Mouse (Mus musculus): ENCODE measurements at regions not wholly inside any gene's neighbourhood (a gene's known extent, or its start where the extent isn't known, plus 50 kb on each side); places are given as distances from the start of the nearest gene placed in this dataset.

- Histone ChIP-seq H3K27me3 (replicated peaks; ENCODE audit: insufficient read depth, low read length) (no peaks in the 10 kb centered on the region), H3K9ac (replicated peaks; ENCODE audit: low read depth) (no peak overlapping the region), H3K9me3 (ENCODE audit: low read length) (no peaks in the 10 kb centered on the region), H3K4me2 (replicated peaks; ENCODE audit: low read depth, low read length) (no peak overlapping the region), H3K4me1 (ENCODE audit: insufficient read depth, low read depth, low read length) (no peaks in the 10 kb centered on the region), H3K36me3 (ENCODE audit: insufficient read depth, low read length) (no peaks in the 10 kb centered on the region), H3K4me3 (ENCODE audit: low read depth, low read length) (no peak overlapping the region), H3K27ac (ENCODE audit: low read length) (no peak overlapping the region)
- TF ChIP-seq EP300 (IDR thresholded peaks at IDR 0.05) (no peak), CTCF (IDR thresholded peaks at IDR 0.05) (no peak)
- WGBS = 77% methylated on average over 4 of the region's 4 CpGs
- ATAC-seq = no peak
- no peak for DNase-seq (ENCODE audit: low spot score)
Measured at GRCm38 (mm10) chr19:60055121-60055874, 111.8 kb upstream of the Rab11fip2 start.

GRCm38 (mm10) chr19:60051151-60051550 lies 107.7 kb upstream of the Rab11fip2 start:
- WGBS = 52% methylated on average over 9 of the region's 9 CpGs
- TF ChIP-seq CTCF (IDR thresholded peaks at IDR 0.05) = no peak
- no peak for TF ChIP-seq EP300 (IDR thresholded peaks at IDR 0.05)
- no peak for ATAC-seq

GRCm38 (mm10) chr19:60040721-60041120 lies 97.3 kb upstream of the Rab11fip2 start:
- no peak overlapping the region for H3K9ac ChIP-seq (replicated peaks; ENCODE audit: low read depth)
- no peak overlapping the region for H3K4me3 ChIP-seq (ENCODE audit: low read depth, low read length)
- TF ChIP-seq CTCF (IDR thresholded peaks at IDR 0.05) (no peak), EP300 (IDR thresholded peaks at IDR 0.05) (no peak)
- no peak overlapping the region for H3K4me2 ChIP-seq (replicated peaks; ENCODE audit: low read depth, low read length)
- ATAC-seq = no peak
- DNase-seq (ENCODE audit: low spot score) = no peak
- H3K4me1 ChIP-seq (ENCODE audit: insufficient read depth, low read depth, low read length) = no peaks in the 10 kb centered on the region
- H3K36me3 ChIP-seq (ENCODE audit: insufficient read depth, low read length) = no peaks in the 10 kb centered on the region
- no peaks in the 10 kb centered on the region for H3K9me3 ChIP-seq (ENCODE audit: low read length)
- no peaks in the 10 kb centered on the region for H3K27me3 ChIP-seq (replicated peaks; ENCODE audit: insufficient read depth, low read length)
- no peak overlapping the region for H3K27ac ChIP-seq (ENCODE audit: low read length)

More at GRCm38 (mm10) chr19:60051151-60051550, 107.7 kb upstream of the Rab11fip2 start:
- Histone ChIP-seq H3K9me3 (ENCODE audit: low read length) (no peaks in the 10 kb centered on the region), H3K4me1 (ENCODE audit: insufficient read depth, low read depth, low read length) (no peaks in the 10 kb centered on the region), H3K27me3 (replicated peaks; ENCODE audit: insufficient read depth, low read length) (no peaks in the 10 kb centered on the region), H3K9ac (replicated peaks; ENCODE audit: low read depth) (no peak overlapping the region), H3K4me2 (replicated peaks; ENCODE audit: low read depth, low read length) (no peak overlapping the region), H3K4me3 (ENCODE audit: low read depth, low read length) (no peak overlapping the region), H3K36me3 (ENCODE audit: insufficient read depth, low read length) (no peaks in the 10 kb centered on the region), H3K27ac (ENCODE audit: low read length) (no peak overlapping the region)
- no peak for DNase-seq (ENCODE audit: low spot score)

- ATAC-seq (no peak), DNase-seq (ENCODE audit: low spot score) (no peak)
- no peaks in the 10 kb centered on the region for H3K4me1 ChIP-seq (ENCODE audit: insufficient read depth, low read depth, low read length)
- no peak overlapping the region for H3K4me2 ChIP-seq (replicated peaks; ENCODE audit: low read depth, low read length)
- no peak overlapping the region for H3K4me3 ChIP-seq (ENCODE audit: low read depth, low read length)
- H3K9ac ChIP-seq (replicated peaks; ENCODE audit: low read depth) = no peak overlapping the region
- H3K27me3 ChIP-seq (replicated peaks; ENCODE audit: insufficient read depth, low read length) = no peaks in the 10 kb centered on the region
- no peak overlapping the region for H3K27ac ChIP-seq (ENCODE audit: low read length)
- no peaks in the 10 kb centered on the region for H3K9me3 ChIP-seq (ENCODE audit: low read length)
- 56% methylated on average over 2 of the region's 2 CpGs for WGBS
- TF ChIP-seq CTCF (IDR thresholded peaks at IDR 0.05) (no peak), EP300 (IDR thresholded peaks at IDR 0.05) (no peak)
- H3K36me3 ChIP-seq (ENCODE audit: insufficient read depth, low read length) = no peaks in the 10 kb centered on the region
Measured at GRCm38 (mm10) chr19:60032667-60033066, 89.2 kb upstream of the Rab11fip2 start.

GRCm38 (mm10) chr19:60030212-60030788 lies 86.8 kb upstream of the Rab11fip2 start:
- WGBS = 49% methylated on average over 3 of the region's 3 CpGs
- ATAC-seq (no peak), DNase-seq (ENCODE audit: low spot score) (no peak)
- Histone ChIP-seq H3K9me3 (ENCODE audit: low read length) (no peaks in the 10 kb centered on the region), H3K4me1 (ENCODE audit: insufficient read depth, low read depth, low read length) (no peaks in the 10 kb centered on the region), H3K4me2 (replicated peaks; ENCODE audit: low read depth, low read length) (no peak overlapping the region), H3K9ac (replicated peaks; ENCODE audit: low read depth) (no peak overlapping the region), H3K27me3 (replicated peaks; ENCODE audit: insufficient read depth, low read length) (no peaks in the 10 kb centered on the region), H3K4me3 (ENCODE audit: low read depth, low read length) (no peak overlapping the region), H3K36me3 (ENCODE audit: insufficient read depth, low read length) (no peaks in the 10 kb centered on the region), H3K27ac (ENCODE audit: low read length) (no peak overlapping the region)
- TF ChIP-seq EP300 (IDR thresholded peaks at IDR 0.05) = no peak
- no peak for TF ChIP-seq CTCF (IDR thresholded peaks at IDR 0.05)

GRCm38 (mm10) chr19:60029720-60030119 lies 86.3 kb upstream of the Rab11fip2 start:
- Histone ChIP-seq H3K36me3 (ENCODE audit: insufficient read depth, low read length) (no peaks in the 10 kb centered on the region), H3K4me1 (ENCODE audit: insufficient read depth, low read depth, low read length) (no peaks in the 10 kb centered on the region), H3K27me3 (replicated peaks; ENCODE audit: insufficient read depth, low read length) (no peaks in the 10 kb centered on the region), H3K9me3 (ENCODE audit: low read length) (no peaks in the 10 kb centered on the region), H3K4me2 (replicated peaks; ENCODE audit: low read depth, low read length) (no peak overlapping the region), H3K9ac (replicated peaks; ENCODE audit: low read depth) (no peak overlapping the region), H3K4me3 (ENCODE audit: low read depth, low read length) (no peak overlapping the region), H3K27ac (ENCODE audit: low read length) (no peak overlapping the region)
- no peak for ATAC-seq
- WGBS = 67% methylated on average over 3 of the region's 4 CpGs
- TF ChIP-seq EP300 (IDR thresholded peaks at IDR 0.05) (no peak), CTCF (IDR thresholded peaks at IDR 0.05) (no peak)
- DNase-seq (ENCODE audit: low spot score) = no peak
